Mouse (Mus musculus): ENCODE results near the gene P3h1.
A peak's percentile ranks its signal among the peaks of the same experiment; 100 is the strongest.
"Not testable (repeated sequence)": the region's sequence is repeated elsewhere in the genome, so short reads cannot be mapped to it uniquely, and the experiment has no call there.

Gene P3h1

GRCm38 (mm10) chr4:119275726-119276125, 43.0 kb downstream of the P3h1 start:
- no peak for DNase-seq

GRCm38 (mm10) chr4:119278784-119279183, 46.1 kb downstream of the P3h1 start:
- DNase-seq, result not testable (repeated sequence)

DNA sequence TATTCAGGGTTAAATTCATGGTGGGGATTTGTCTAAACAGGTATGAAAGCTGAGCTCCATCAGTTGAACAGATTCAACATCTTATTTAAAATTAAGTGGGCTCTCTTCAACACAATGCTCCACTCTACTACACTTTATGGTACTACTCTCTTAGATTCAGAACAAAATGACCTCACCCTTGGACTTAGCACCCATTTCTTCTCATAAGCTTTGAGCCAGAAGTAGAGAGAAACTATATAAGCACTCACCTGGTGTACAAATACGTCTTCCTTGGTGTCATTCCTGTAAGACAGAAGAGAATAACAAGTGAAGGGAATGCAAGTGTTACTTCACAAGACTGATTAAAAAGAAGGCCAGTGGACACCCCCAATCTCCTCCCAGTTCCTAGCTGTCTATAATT, 52.1 kb downstream of the P3h1 start:
- no peak for DNase-seq

GRCm38 (mm10) chr4:119285336-119285735, 52.6 kb downstream of the P3h1 start:
- no peak for DNase-seq

DNA sequence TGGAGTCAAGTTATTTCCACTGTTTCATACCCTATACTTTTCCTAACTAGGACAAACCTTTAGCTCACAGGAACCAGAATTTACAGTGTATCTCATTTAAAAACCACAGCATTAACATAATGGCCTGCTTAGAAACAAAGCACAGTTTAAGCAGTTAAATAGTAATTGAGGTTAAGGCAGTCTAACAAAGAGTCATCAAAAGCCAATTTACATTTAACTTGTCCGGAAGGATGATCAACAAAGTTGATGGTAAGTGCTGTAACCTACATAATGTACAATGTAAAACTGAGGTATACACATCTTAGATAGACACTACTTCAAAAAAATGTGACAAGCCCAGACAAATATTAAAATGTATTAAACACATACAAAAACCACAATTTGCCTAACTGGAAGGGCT, 59.2 kb downstream of the P3h1 start:
- DNase-seq, result no peak

DNA sequence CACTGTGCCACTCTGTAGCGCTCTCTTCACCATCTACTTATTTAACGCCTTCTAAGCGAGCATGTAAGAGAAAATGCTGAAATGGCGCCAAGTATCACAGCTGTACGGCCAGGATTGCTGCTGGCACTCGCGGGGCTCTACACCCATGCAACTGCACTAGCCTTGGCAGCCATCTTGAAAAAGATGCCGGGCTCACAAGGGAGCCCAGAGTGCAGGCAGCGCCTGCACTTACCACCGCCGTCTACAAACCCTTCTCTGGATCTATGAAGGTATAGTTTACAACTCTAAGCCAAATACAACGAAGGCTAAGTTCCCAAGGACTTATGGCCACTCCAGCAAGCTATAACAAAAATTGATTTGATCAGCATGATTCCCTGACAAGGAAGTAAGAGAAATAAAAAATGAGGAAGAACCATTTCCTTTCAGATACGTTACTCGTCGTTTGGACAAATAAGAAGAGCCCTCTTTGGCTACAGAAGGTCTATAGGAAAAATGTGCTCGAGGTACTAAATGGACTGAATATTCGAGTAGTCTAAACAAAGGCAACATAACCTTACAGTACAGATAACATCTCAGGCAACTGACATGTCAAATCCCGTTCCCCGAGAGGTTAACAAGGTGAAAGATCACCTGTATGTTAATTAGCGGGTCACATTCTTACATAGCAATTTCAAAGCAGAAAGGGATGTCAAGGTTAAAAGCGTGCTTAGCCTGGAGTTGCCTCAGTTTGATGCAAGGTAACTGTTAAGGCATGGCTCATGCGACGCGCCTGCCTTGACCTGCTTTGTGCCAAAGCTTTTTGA, 60.3 kb downstream of the P3h1 start:
- DNase-seq, result peak; percentile 67 to 68

- peak; percentile 46 to 53 for DNase-seq
These were observed 61.0 kb downstream of the P3h1 start for GRCm38 (mm10) chr4:119293574-119294258.

- DNase-seq, result peak; percentile 100
These were observed 61.9 kb downstream of the P3h1 start, which contains the start of gene Ybx1 for GRCm38 (mm10) chr4:119294415-119295133. Gene Ybx1, minus strand, starts transcription at chr4:119294604.

GRCm38 (mm10) chr4:119295134-119295453, 62.4 kb downstream of the P3h1 start:
- no peak for DNase-seq

DNA sequence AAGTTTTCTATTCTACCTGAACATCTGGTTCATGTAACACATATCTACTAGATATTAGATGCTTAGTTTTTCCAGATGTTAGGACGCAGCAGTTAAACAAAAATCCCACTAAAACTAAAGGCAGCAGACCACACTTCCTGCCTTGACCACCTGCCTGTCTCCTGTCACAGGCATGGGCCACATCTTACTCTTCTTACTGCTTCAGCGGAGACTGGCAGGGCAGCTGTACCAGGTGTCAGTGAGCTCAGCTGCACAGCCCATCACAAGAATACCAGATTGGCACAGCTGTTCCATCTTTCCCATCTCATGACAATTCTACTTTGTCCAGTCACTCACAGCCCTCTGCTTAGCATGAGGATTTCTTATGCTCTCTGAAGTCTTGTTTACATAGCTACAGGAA, 64.6 kb downstream of the P3h1 start:
- DNase-seq, result no peak

Data from cerebellum, postnatal 10 days (tissue).